Mouse (Mus musculus): ENCODE data around the gene Cttn.

DNA sequence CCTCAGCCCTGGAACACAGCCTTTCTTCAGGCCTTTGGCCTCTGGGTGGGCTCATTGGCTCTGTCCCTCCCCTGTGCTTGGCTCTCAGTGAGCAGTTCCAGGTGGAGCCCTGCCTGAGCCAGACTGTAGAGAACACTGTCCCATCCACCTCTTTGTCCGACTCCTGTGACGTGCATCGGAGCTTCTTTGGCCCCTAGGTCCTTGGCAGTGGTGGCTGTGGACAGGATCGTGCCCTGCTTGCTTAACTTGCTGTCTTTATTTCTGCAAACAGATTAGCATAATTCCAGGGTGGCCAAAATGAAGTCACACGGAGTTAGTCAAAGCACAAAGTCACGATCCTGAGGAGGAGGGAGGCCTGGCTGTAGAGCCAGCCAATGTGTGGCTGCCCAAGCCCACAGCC is 49.3 kb downstream of the Cttn start:
- TF ChIP-seq CTCF (IDR thresholded peaks at IDR 0.05; ENCODE audit: insufficient read depth, low read depth, low read length), result no peak
- TF ChIP-seq POLR2A (IDR thresholded peaks at IDR 0.05; ENCODE audit: insufficient read depth, low read depth, low read length), result no peak

Measured in olfactory bulb, adult 2 months (tissue).